8 mouse cellular contexts compared by ENCODE assay signal in genomic region chrX:7657221-7657639, GRCm38 (mm10). TPM values are rescaled to one million over a fixed set of nuclear protein-coding genes. Genes with fewer than 3 reads are reported as not detected.
DNase-seq lines count a peak whose midpoint lies in the region; ATAC-seq lines count a peak whose summit lies in the region.

Gene Prickle3, plus strand, starts transcription at chrX:7657260.

- H3K4me2 ChIP-seq in forebrain, embryonic 14.5 days (ENCODE audit: low read length), result peak within 1 kb of the TSS; percentile 44
- peak within 1 kb of the TSS; percentile 59 for H3K4me2 ChIP-seq in limb, embryonic 12.5 days
- H3K4me2 ChIP-seq in midbrain, embryonic 12.5 days (replicated peaks), result peak within 1 kb of the TSS; percentile 46

- no peak within 1 kb of the TSS for H3K27ac ChIP-seq in forebrain, embryonic 14.5 days (ENCODE audit: low read depth, low read length)
- peak within 1 kb of the TSS; percentile 62 for H3K27ac ChIP-seq in limb, embryonic 12.5 days
- no peak within 1 kb of the TSS for H3K27ac ChIP-seq in midbrain, embryonic 12.5 days (replicated peaks)

- 23% methylated on average over 26 of the region's 26 CpGs for WGBS in forebrain, embryonic 14.5 days
- 14% methylated on average over 26 of the region's 26 CpGs for WGBS in limb, embryonic 12.5 days
- 25% methylated on average over 25 of the region's 26 CpGs for WGBS in midbrain, embryonic 12.5 days

- no peaks in the 10 kb centered on the region for H3K9me3 ChIP-seq in forebrain, embryonic 14.5 days (replicated peaks; ENCODE audit: control insufficient read depth, low read length)
- no peaks in the 10 kb centered on the region for H3K9me3 ChIP-seq in limb, embryonic 12.5 days
- no peaks in the 10 kb centered on the region for H3K9me3 ChIP-seq in midbrain, embryonic 12.5 days

- H3K9ac ChIP-seq in forebrain, embryonic 14.5 days (ENCODE audit: low read length), result peak within 1 kb of the TSS; percentile 43; the same call in 1 of the 2 replicates
- H3K9ac ChIP-seq in limb, embryonic 12.5 days (replicated peaks), result peak within 1 kb of the TSS; percentile 56
- H3K9ac ChIP-seq in midbrain, embryonic 12.5 days (replicated peaks), result 0 out of 2 replicates have a peak within 1 kb of the TSS, but pooled peaks have one; percentile 11

- no peaks in the 10 kb centered on the region for H3K27me3 ChIP-seq in forebrain, embryonic 14.5 days (replicated peaks; ENCODE audit: control insufficient read depth, insufficient read depth, low read length)
- no peaks in the 10 kb centered on the region for H3K27me3 ChIP-seq in limb, embryonic 12.5 days
- no peaks in the 10 kb centered on the region for H3K27me3 ChIP-seq in midbrain, embryonic 12.5 days

- H3K4me3 ChIP-seq in forebrain, embryonic 14.5 days (ENCODE audit: low read depth, low read length), result peak within 1 kb of the TSS; percentile 21
- peak within 1 kb of the TSS; percentile 47 for H3K4me3 ChIP-seq in limb, embryonic 12.5 days (replicated peaks)
- H3K4me3 ChIP-seq in midbrain, embryonic 12.5 days, result peak within 1 kb of the TSS; percentile 30

- peak; percentile 94 for ATAC-seq in activated CD4-positive, CD25-positive, alpha-beta regulatory T cell, adult 4 months
- ATAC-seq in forebrain, embryonic 14.5 days, result peak; percentile 62
- ATAC-seq in hematopoietic stem cell, adult 5-6 weeks (replicated peaks in 1 of 2; ENCODE audit: insufficient read depth in 1 of 2, low FRiP score in 2 of 2, low TSS enrichment in 1 of 2, low read depth in 1 of 2, poor library complexity in 2 of 2, severe bottlenecking in 2 of 2), result peak; percentile 92
- ATAC-seq in limb, embryonic 12.5 days (ENCODE audit: insufficient number of reproducible peaks, insufficient read depth, low FRiP score, low TSS enrichment, low read depth), result 0 out of 2 replicates have a peak, but pooled peaks have one; percentile 50
- peak; percentile 23; the same call in 1 of the 2 replicates for ATAC-seq in midbrain, embryonic 12.5 days (ENCODE audit: low FRiP score, low read depth)

- no peaks in the 10 kb centered on the region for H3K4me1 ChIP-seq in forebrain, embryonic 14.5 days (ENCODE audit: control insufficient read depth, insufficient read depth, low read length)
- peaks cover 12% of the 10 kb centered on the region for H3K4me1 ChIP-seq in limb, embryonic 12.5 days (replicated peaks)
- no peaks in the 10 kb centered on the region; the same call in 1 of the 2 replicates for H3K4me1 ChIP-seq in midbrain, embryonic 12.5 days

- DNase-seq in CD4-positive, CD25-positive, alpha-beta regulatory T cell, adult 2 months (ENCODE audit: low read depth, low spot score), result peak; percentile 81
- peak; percentile 19 for DNase-seq in forebrain, embryonic 14.5 days (ENCODE audit: low spot score)
- DNase-seq in thymus, postnatal 14 days, result peak; percentile 57
- DNase-seq in layer of hippocampus, adult 11-12 months (ENCODE audit: low spot score), result no peak

- H3K36me3 ChIP-seq in forebrain, embryonic 14.5 days (ENCODE audit: control insufficient read depth, insufficient read depth, low read length), result no peaks in the 10 kb centered on the region
- H3K36me3 ChIP-seq in limb, embryonic 12.5 days, result no peaks in the 10 kb centered on the region
- H3K36me3 ChIP-seq in midbrain, embryonic 12.5 days, result no peaks in the 10 kb centered on the region

RNA-seq across cellular contexts. Expression of gene Prickle3, which starts in this region (rescaled TPM):
- polyA plus RNA-seq in activated CD4-positive, CD25-positive, alpha-beta regulatory T cell, adult 4 months (2017; shearing (Covaris generic)), result 1 to 10 TPM; 6.3 TPM
- 0.94 and 1.6 TPM in 2 replicates for polyA plus RNA-seq in forebrain, embryonic 14.5 days (2014; fragmentation: Nextera tagmentation; extraction: Ambion mirVana)
- 8.3 and 12.4 TPM in 2 replicates for total RNA-seq in hematopoietic stem cell, adult 5-6 weeks (2017)
- polyA plus RNA-seq in limb, embryonic 12.5 days (2016; fragmentation: Nextera tagmentation; extraction: Ambion mirVana), result 7.2 and 7.4 TPM in 2 replicates
- 2.6 and 2.7 TPM in 2 replicates for polyA plus RNA-seq in midbrain, embryonic 12.5 days (2016; fragmentation: Nextera tagmentation; extraction: Ambion mirVana)

Comparison
In these comparisons a context has a peak if more than half of its experiments do, and no peak if none do; other contexts are left out.
1. ATAC-seq: peak in every context shown above with its lines; median percentile 94 in activated CD4-positive, CD25-positive, alpha-beta regulatory T cell, adult 4 months; 92 in hematopoietic stem cell, adult 5-6 weeks; 62 in forebrain, embryonic 14.5 days; 50 in limb, embryonic 12.5 days; 23 in midbrain, embryonic 12.5 days.